Mouse (Mus musculus): ENCODE measurements around the gene Loxl1.
A peak's percentile ranks its signal among the peaks of the same experiment; 100 is the strongest.
"Not testable (repeated sequence)": the region's sequence is repeated elsewhere in the genome, so short reads cannot be mapped to it uniquely, and the experiment has no call there.

Loxl1 gene

GRCm38 (mm10) chr9:58275115-58275774 lies 37.7 kb downstream of the Loxl1 start:
- DNase-seq: peak; percentile 26

- DNase-seq: no peak
Observed at GRCm38 (mm10) chr9:58274626-58275025, 38.4 kb downstream of the Loxl1 start.

GRCm38 (mm10) chr9:58274101-58274604 lies 38.8 kb downstream of the Loxl1 start:
- no peak for DNase-seq

- no peak for DNase-seq
Observed at GRCm38 (mm10) chr9:58272855-58273254, 40.1 kb downstream of the Loxl1 start.

- DNase-seq: no peak
Observed at GRCm38 (mm10) chr9:58272068-58272541, 40.9 kb downstream of the Loxl1 start.

GRCm38 (mm10) chr9:58271551-58271950 lies 41.4 kb downstream of the Loxl1 start:
- DNase-seq: not testable (repeated sequence)

DNA sequence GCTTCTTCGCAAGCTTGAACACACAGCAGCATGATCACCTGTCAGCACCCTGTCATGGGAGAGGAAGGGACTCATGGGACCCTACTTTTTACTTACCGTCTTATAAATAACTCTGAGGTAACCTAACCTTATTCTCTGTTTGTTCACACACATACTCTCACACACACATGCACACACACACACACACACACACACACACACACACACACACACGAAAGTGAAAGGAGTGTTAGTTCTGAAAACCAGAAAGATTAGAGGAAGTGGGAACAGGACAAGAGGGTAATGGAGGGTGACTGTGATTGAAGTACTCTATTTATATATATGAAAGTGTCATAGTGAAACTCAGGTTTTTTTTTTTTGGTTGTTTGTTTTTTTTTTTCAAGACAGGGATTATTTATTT lies 41.9 kb downstream of the Loxl1 start:
- no peak for DNase-seq

- no peak for DNase-seq
Observed at GRCm38 (mm10) chr9:58270081-58270480, 42.9 kb downstream of the Loxl1 start.

- DNase-seq: no peak
Observed at GRCm38 (mm10) chr9:58268384-58269313, 44.3 kb downstream of the Loxl1 start.

- no peak for DNase-seq
Observed at GRCm38 (mm10) chr9:58267046-58267445, 45.9 kb downstream of the Loxl1 start.

GRCm38 (mm10) chr9:58266571-58267011 lies 46.4 kb downstream of the Loxl1 start:
- no peak for DNase-seq

GRCm38 (mm10) chr9:58265368-58265767 lies 47.6 kb downstream of the Loxl1 start:
- no peak for DNase-seq

DNA sequence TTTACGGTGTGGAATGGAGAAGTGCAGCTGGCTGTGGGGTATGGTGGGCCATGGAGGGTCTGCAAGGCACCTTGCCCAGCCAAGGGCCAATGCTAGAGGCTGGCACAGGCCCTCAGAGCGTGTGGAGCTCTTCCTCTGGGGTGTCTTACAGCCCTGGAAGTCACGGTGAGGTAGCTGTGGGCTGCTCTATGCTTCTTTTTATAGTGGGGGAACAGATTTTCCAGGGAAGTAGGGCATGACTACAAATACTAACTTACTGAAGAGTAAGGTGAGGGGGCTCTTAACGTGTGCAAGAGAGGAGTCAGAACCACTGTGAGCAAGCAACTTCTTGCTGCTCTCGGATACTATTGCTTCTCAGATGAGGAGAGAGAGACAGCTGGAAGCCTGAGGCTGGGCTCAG lies 50.5 kb downstream of the Loxl1 start:
- no peak for DNase-seq

DNA sequence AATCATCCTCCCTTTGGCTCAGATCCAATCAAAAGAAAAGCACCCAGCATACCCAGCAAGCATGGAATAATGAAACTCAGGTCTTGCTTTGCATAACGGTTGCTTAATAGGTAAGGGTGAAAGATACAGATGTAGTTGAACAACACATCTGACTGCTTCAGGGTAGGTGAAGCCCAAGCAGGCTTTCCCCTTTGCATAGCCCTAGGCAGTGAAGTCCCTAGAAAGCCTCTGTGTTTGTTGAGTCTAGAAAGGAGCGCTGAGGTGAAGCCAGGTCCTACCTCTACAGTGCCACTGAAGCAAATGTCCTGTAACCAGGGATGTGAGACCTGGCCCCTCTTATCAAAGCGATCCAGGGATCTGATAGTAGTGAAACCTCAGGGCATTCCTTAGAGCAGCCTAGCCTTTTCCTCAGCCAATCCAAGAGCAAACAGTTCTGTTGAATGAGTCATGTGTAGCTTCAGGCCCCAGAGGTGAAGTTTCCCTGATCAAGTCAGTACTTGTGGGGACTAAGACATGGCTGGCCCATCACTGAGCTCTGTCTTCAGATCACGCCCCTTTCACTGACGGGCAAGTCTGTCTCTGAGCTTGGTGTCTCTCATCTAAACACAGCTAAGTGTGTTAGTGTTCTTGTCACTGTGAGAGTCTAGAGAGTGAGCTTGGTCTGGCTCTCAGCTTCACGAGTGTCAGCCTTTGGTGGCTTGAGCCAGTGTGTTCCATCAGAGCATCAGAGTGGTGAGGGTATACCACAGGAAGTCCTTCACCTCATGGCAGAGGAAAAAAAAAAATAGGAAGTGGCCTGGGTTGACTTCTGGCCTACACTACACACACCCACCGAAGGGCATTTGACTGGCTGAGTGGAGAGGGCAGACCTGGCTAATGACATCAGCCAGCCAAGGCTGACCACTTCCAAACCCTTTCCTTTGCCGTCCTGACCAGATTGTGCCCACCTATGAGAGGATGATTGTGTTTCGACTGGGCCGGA lies 57.0 kb downstream of the Loxl1 start:
- DNase-seq: no peak

- DNase-seq: no peak
Observed at GRCm38 (mm10) chr9:58255105-58255504, 57.9 kb downstream of the Loxl1 start.

DNA sequence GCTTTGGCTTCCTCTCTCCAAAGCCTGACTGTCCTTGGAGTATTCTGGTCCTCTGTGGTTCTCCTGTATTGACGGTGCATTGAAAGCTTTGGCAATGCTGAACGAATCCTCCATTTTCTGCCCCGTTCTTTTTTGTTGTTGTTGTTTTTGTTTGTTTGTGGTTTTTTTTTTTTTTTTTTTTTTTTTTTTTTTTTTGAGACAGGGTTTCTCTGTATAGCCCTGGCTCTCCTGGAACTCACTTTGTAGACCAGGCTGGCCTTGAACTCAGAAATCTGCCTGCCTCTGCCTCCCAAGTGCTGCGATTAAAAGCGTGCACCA lies 59.2 kb downstream of the Loxl1 start:
- not testable (repeated sequence) for DNase-seq

DNA sequence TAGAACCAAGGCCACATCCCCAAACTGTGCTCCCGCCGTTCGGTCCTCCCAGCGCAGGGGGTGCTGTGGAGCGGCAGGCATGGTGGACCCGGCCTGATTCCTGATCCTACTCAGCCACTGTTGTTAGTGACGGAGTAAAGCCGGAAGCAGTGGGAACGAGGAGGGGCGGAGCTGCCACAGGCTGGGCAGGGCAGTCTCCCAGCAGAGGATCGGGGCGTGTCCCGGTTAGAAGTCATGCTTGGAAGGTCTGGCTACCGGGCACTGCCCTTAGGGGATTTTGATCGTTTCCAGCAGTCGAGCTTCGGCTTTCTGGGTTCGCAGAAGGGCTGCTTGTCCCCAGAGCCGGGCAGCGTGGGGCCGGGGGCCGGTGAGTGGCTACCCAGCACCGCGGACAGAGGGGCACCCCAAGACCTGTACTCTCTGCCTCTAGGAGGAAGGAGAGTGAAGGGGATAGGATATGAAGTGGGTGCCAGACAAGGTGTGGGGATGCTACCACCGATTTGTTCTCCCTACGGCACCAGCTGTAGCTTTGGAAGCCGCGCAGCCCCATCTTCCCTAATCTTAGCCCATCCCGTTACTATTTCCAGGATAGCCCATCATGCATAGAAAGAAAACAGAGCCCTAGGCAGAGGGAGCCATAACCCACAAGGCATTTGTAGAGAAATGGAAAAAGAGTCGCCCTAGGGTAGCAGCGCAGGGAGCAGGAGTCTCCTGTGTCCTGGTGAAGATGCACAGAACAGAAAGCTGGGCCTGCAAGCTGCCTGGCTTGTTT lies 59.8 kb downstream of the Loxl1 start, which contains the start of gene Stoml1:
Stoml1 (plus strand) TSS at position 132 of the 772 bp plus-strand sequence.
- DNase-seq: peak; percentile 91

DNA sequence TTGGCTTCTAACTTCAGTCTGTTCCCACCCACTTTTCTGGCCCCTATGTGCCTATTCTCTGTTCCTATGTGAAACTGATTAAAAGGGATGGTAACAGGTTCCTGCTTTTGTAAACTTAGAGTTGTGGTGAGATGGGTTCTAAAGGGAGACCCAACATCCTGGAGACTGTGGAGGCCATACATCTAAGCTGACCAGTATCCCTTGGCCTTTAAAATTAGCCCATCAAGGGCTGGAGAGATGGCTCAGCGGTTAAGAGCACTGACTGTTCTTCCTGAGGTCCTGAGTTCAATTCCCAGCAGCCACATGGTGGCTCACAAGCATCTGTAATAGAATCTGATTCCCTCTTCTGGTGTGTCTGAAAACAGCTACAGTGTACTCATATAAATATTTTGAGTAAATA lies 62.3 kb downstream of the Loxl1 start:
- DNase-seq: not testable (repeated sequence)

DNA sequence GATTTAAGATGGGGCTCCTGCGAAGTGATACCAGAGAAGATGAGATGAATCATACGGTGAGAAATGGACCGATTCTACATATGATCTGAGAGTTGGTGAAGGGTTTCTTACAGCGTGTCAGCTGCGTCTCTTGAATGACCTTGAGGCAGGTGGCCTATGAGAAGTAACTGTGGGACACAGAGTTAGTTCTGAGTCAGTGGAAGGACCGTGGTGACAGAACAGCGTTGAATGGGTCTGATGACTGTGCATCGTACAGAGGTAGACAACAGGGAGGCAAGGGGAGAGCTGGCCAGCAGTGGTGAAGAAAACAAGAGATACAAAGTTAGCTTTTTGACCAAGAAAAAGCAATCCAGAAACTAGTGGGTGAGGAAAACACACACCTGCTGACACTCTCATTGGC lies 62.7 kb downstream of the Loxl1 start:
- DNase-seq: no peak

DNA sequence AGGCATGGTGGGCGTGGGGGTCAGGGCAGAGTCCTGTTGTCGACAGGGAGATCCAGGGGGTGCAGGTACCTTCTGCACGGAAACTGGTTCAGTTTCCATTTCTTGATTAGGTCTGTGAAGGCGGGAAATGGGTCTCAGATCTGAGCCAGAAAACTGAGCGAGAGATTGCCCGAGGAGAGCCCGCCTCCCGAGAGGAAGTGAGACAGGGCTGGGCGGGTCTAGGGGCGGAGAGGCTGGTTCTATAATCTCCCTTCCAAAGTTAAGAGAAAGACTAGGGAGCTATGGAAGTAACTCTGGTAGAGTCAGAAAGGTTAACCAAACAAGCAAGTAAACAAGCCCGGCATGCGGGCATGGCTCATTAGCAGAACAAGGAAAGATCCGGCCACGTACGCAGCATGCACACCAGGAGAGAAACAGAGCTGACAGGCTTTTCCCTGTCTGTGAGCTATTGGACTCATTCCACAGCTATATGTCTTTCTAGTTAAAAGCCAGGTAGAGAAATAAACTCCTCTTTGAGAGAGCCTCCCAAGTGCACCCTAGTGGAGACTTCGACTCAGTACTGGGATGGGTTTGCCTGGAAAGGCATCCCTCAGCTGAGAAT lies 63.3 kb downstream of the Loxl1 start, which contains the start of gene Pml:
Pml (minus strand) TSS at position 195 of the 601 bp plus-strand sequence.
- DNase-seq: peak; percentile 57

DNA sequence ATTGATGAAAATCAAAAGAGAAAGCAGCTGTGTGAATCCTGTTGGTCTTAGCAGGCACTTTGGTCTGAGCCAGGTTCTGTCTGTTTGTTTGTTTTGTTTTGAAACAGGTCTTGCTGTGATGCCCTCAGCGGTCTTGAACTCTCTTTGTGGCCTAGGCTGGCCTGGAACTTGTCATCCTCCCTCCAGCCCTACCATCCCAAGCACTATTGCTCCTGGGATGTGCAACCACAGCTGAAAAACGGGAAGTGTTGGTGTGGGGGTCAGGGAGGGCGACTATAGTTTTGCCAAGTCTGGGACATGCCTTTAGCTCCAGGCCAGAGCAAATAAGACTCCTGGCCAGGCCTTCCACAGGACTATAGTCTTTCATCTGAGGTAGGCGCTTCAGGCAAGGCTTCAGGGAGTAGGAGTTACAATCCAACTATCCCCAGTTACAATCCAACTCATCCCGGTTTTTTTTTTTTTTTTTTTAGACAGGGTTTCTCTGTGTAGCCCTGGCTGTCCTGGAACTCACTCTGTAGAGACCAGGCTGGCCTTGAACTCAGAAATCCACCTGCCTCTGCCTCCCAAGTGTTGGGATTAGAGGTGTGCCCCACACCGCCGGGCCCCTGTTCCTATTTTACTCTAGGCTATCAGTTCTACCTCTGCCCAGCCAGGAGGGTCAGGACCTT lies 64.1 kb downstream of the Loxl1 start:
- no peak for DNase-seq

Measured in cerebellum, adult 11-12 months (tissue).